19 mouse cellular contexts compared by ENCODE assay signal in the genomic region with DNA sequence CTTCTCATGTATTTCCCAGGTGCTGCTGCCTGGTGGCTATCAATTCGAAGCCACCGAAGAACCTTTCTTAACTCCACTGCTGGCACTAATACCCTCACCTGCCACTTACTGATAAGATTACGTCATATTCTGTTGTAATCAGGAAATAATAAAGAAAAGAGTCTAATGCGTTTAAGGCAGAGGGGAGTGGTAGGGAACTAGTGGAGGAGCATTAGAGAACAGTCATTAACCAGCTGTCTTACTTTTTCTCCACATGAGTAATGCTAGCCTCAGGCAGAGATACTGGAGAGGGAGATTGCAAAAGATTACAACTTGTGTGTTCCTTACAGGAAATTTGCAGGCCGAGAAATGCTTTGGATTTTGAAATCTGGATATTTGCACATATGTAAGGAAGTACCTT. TPM values are rescaled to one million over a fixed set of nuclear protein-coding genes. Genes with fewer than 3 reads are reported as not detected.
A peak's percentile ranks its signal among the peaks of the same experiment; 100 is the strongest.
DNase-seq lines count a peak whose midpoint lies in the region; ATAC-seq and TF ChIP-seq lines count a peak whose summit lies in the region.
"Had no signal": no experiment of that assay in that cellular context is flagged by ENCODE, and none has a peak within 500 bp of the region (broad histone marks: within the 10 kb centered on the region; RNA-seq: fewer than 3 reads in every experiment).

No protein-coding gene starts in this region.

- peak overlapping the region; percentile 92 for H3K27ac ChIP-seq in lung, postnatal 0 days (ENCODE audit: low read length)
- no peak overlapping the region; the same call in 1 of the 2 replicates for H3K27ac ChIP-seq in intestine, postnatal 0 days (ENCODE audit: low read depth, low read length)
- H3K27ac ChIP-seq in stomach, postnatal 0 days (replicated peaks), result no peak overlapping the region; the same call in 1 of the 2 replicates
- H3K27ac ChIP-seq in forebrain, embryonic 11.5 days (ENCODE audit: low read depth, low read length), result no peak overlapping the region
- H3K27ac ChIP-seq: forebrain, embryonic 12.5 days; hindbrain, embryonic 15.5 days; neural tube, embryonic 12.5 days had no signal

- 37% methylated on average over 5 of the region's 5 CpGs for WGBS in lung, postnatal 0 days
- 36% methylated on average over 5 of the region's 5 CpGs for WGBS in intestine, postnatal 0 days
- 50% methylated on average over 5 of the region's 5 CpGs for WGBS in stomach, postnatal 0 days
- WGBS in forebrain, embryonic 11.5 days, result 87% methylated on average over 5 of the region's 5 CpGs

- peak; percentile 64 for TF ChIP-seq EP300 in lung, postnatal 0 days (IDR thresholded peaks at IDR 0.05)
- no peak for TF ChIP-seq EP300 in stomach, postnatal 0 days (optimal IDR thresholded peaks at IDR 0.05)

- peak overlapping the region; percentile 34; the same call in 1 of the 2 replicates for H3K4me2 ChIP-seq in lung, postnatal 0 days (replicated peaks; ENCODE audit: low read depth, low read length)
- H3K4me2 ChIP-seq in intestine, postnatal 0 days (replicated peaks; ENCODE audit: low read depth), result no peak overlapping the region
- H3K4me2 ChIP-seq in stomach, postnatal 0 days (replicated peaks; ENCODE audit: low read depth), result no peak overlapping the region
- H3K4me2 ChIP-seq in forebrain, embryonic 11.5 days (ENCODE audit: low read depth, low read length, severe bottlenecking), result no peak overlapping the region
- H3K4me2 ChIP-seq: forebrain, embryonic 12.5 days; heart, embryonic 12.5 days; hindbrain, embryonic 15.5 days; limb, embryonic 15.5 days; neural tube, embryonic 12.5 days had no signal

- TF ChIP-seq CTCF in lung, postnatal 0 days (IDR thresholded peaks at IDR 0.05), result no peak
- TF ChIP-seq CTCF in intestine, postnatal 0 days (IDR thresholded peaks at IDR 0.05; ENCODE audit: low read depth), result no peak
- TF ChIP-seq CTCF in stomach, postnatal 0 days (IDR thresholded peaks at IDR 0.05; ENCODE audit: low read depth), result no peak

- DNase-seq in lung, postnatal 0 days (ENCODE audit: low spot score), result peak; percentile 74
- DNase-seq in lung, postnatal 4 days, result no peak
- peak; percentile 58 for DNase-seq in adipocyte (ENCODE audit: low spot score)
- DNase-seq in stomach, postnatal 0 days (ENCODE audit: low spot score), result no peak
- DNase-seq in thymus, adult 18-20 months, result no peak
- no peak for DNase-seq in gastrocnemius, adult 8-10 months (ENCODE audit: low spot score in 2 of 2)
- no peak for DNase-seq in forebrain, embryonic 11.5 days (ENCODE audit: low spot score)
- DNase-seq: cerebellum, adult 9-10 months; heart, postnatal 36 days; kidney, adult 2 months; kidney, postnatal 36 days; spleen, adult 18-20 months; thymus, postnatal 14 days had no signal

- no peak overlapping the region for H3K9ac ChIP-seq in lung, postnatal 0 days (replicated peaks; ENCODE audit: low read depth)
- no peak overlapping the region for H3K9ac ChIP-seq in intestine, postnatal 0 days (ENCODE audit: low read depth, low read length)
- H3K9ac ChIP-seq in stomach, postnatal 0 days (ENCODE audit: low read length), result no peak overlapping the region
- no peak overlapping the region for H3K9ac ChIP-seq in forebrain, embryonic 11.5 days (ENCODE audit: low read length)
- H3K9ac ChIP-seq: forebrain, embryonic 12.5 days; heart, embryonic 12.5 days; hindbrain, embryonic 15.5 days; limb, embryonic 15.5 days; neural tube, embryonic 12.5 days had no signal

- H3K36me3 ChIP-seq in lung, postnatal 0 days (ENCODE audit: insufficient read depth, low read length), result no peaks in the 10 kb centered on the region
- H3K36me3 ChIP-seq in intestine, postnatal 0 days (ENCODE audit: control insufficient read depth, insufficient read depth), result no peaks in the 10 kb centered on the region
- no peaks in the 10 kb centered on the region for H3K36me3 ChIP-seq in stomach, postnatal 0 days (ENCODE audit: control insufficient read depth, insufficient read depth, low read length)
- H3K36me3 ChIP-seq in forebrain, embryonic 11.5 days (ENCODE audit: control insufficient read depth, insufficient read depth, low read length), result no peaks in the 10 kb centered on the region
- H3K36me3 ChIP-seq: forebrain, embryonic 12.5 days; heart, embryonic 12.5 days; hindbrain, embryonic 15.5 days; limb, embryonic 15.5 days; neural tube, embryonic 12.5 days had no signal

- H3K9me3 ChIP-seq in lung, postnatal 0 days (ENCODE audit: low read length), result no peaks in the 10 kb centered on the region
- H3K9me3 ChIP-seq in intestine, postnatal 0 days (ENCODE audit: control insufficient read depth), result no peaks in the 10 kb centered on the region
- H3K9me3 ChIP-seq in stomach, postnatal 0 days (ENCODE audit: control insufficient read depth, low read length), result no peaks in the 10 kb centered on the region
- no peaks in the 10 kb centered on the region for H3K9me3 ChIP-seq in forebrain, embryonic 11.5 days (ENCODE audit: control insufficient read depth, low read length)
- H3K9me3 ChIP-seq: forebrain, embryonic 12.5 days; heart, embryonic 12.5 days; hindbrain, embryonic 15.5 days; limb, embryonic 15.5 days; neural tube, embryonic 12.5 days had no signal

- peak; percentile 47 for ATAC-seq in lung, postnatal 0 days
- peak; percentile 73 for ATAC-seq in intestine, postnatal 0 days
- ATAC-seq in stomach, postnatal 0 days (ENCODE audit: low FRiP score, low TSS enrichment), result peak; percentile 56
- no peak for ATAC-seq in forebrain, embryonic 11.5 days (replicated peaks; ENCODE audit: low FRiP score)

- H3K4me3 ChIP-seq in lung, postnatal 0 days (ENCODE audit: low read depth, low read length), result no peak overlapping the region
- H3K4me3 ChIP-seq in intestine, postnatal 0 days (ENCODE audit: low read depth, low read length), result no peak overlapping the region
- H3K4me3 ChIP-seq in stomach, postnatal 0 days (ENCODE audit: low read depth, low read length), result no peak overlapping the region
- no peak overlapping the region for H3K4me3 ChIP-seq in forebrain, embryonic 11.5 days (ENCODE audit: low read depth, low read length)
- H3K4me3 ChIP-seq: forebrain, embryonic 12.5 days; heart, embryonic 12.5 days; hindbrain, embryonic 15.5 days; limb, embryonic 15.5 days; neural tube, embryonic 12.5 days had no signal

- peaks cover 7% of the 10 kb centered on the region; the same call in 1 of the 2 replicates for H3K4me1 ChIP-seq in lung, postnatal 0 days (ENCODE audit: insufficient read depth, low read depth, low read length)
- no peaks in the 10 kb centered on the region for H3K4me1 ChIP-seq in intestine, postnatal 0 days (replicated peaks; ENCODE audit: control insufficient read depth, insufficient read depth, low read length)
- H3K4me1 ChIP-seq in stomach, postnatal 0 days (replicated peaks; ENCODE audit: control insufficient read depth, insufficient read depth), result no peaks in the 10 kb centered on the region
- H3K4me1 ChIP-seq in forebrain, embryonic 11.5 days (replicated peaks; ENCODE audit: control insufficient read depth, insufficient read depth, low read length), result peaks cover 2% of the 10 kb centered on the region; the same call in 1 of the 2 replicates
- H3K4me1 ChIP-seq: heart, embryonic 12.5 days; neural tube, embryonic 12.5 days had no signal

- no peaks in the 10 kb centered on the region for H3K27me3 ChIP-seq in lung, postnatal 0 days (replicated peaks; ENCODE audit: insufficient read depth, low read length)
- no peaks in the 10 kb centered on the region for H3K27me3 ChIP-seq in intestine, postnatal 0 days (replicated peaks; ENCODE audit: control insufficient read depth, insufficient read depth, low read length)
- H3K27me3 ChIP-seq in stomach, postnatal 0 days (ENCODE audit: control insufficient read depth, insufficient read depth, low read length), result no peaks in the 10 kb centered on the region
- H3K27me3 ChIP-seq in forebrain, embryonic 11.5 days (ENCODE audit: control insufficient read depth, insufficient read depth, low read length), result no peaks in the 10 kb centered on the region
- H3K27me3 ChIP-seq: forebrain, embryonic 12.5 days; heart, embryonic 12.5 days; hindbrain, embryonic 15.5 days; limb, embryonic 15.5 days; neural tube, embryonic 12.5 days had no signal

RNA-seq across cellular contexts. Expression of a gene that starts 50.4 kb away (rescaled TPM):
- 82.5 and 102 TPM in 2 replicates for polyA plus RNA-seq in lung, postnatal 0 days (2015; fragmentation: Nextera tagmentation; extraction: Ambion mirVana)
- polyA plus RNA-seq in intestine, postnatal 0 days (2015; fragmentation: Nextera tagmentation; extraction: Ambion mirVana), result 98.0 and 104 TPM in 2 replicates
- 106 and 119 TPM in 2 replicates for polyA plus RNA-seq in stomach, postnatal 0 days (2015; fragmentation: Nextera tagmentation; extraction: Ambion mirVana)
- total RNA-seq in gastrocnemius, adult 8-10 months (2022), result 10 to 100 TPM; 52.4 to 67.6 (median 60.6) TPM
- polyA plus RNA-seq in forebrain, embryonic 11.5 days (2014; fragmentation: Nextera tagmentation; extraction: Ambion mirVana), result 316 and 341 TPM in 2 replicates

Comparison
In these comparisons a context has a peak if more than half of its experiments do, and no peak if none do; other contexts are left out.
1. DNase-seq: peak in lung, postnatal 0 days (single experiment) and adipocyte (single experiment); none in lung, postnatal 4 days (0 of 2), stomach, postnatal 0 days (single experiment), thymus, adult 18-20 months (0 of 2), gastrocnemius, adult 8-10 months (0 of 2) and forebrain, embryonic 11.5 days (single experiment).